Mouse (Mus musculus) brain, embryonic 14.5 days (tissue): ENCODE results near the gene Aldh1a3.

Experiments used
- CTCF ChIP-seq: fragments of 200-500 bp; IDR thresholded peaks from 2 replicates; pipeline ENCODE4 v1.5.1; 2012; ENCODE audit warnings: inconsistent platforms, mild to moderate bottlenecking, moderate library complexity, borderline replicate concordance; ENCODE audit not compliant: insufficient read depth, insufficient read length; ENCODE audit errors: extremely low read depth
- POLR2A ChIP-seq: fragments of 200-500 bp; IDR thresholded peaks from 2 replicates; pipeline ENCODE4 v1.6.1; 2012; ENCODE audit warnings: mild to moderate bottlenecking, inconsistent platforms, borderline replicate concordance; ENCODE audit not compliant: poor library complexity, insufficient read depth, insufficient read length, severe bottlenecking; ENCODE audit errors: extremely low read depth

- no peak for TF ChIP-seq POLR2A
- TF ChIP-seq CTCF: peak; percentile 55; the same call in 1 of the 2 replicates
Observed at GRCm38 (mm10) chr7:66342323-66342722, 85.0 kb downstream of the Aldh1a3 start.
